8 mouse cellular contexts compared by ENCODE assay signal in genomic region chr2:158794494-158795004, GRCm38 (mm10). TPM values are rescaled to one million over a fixed set of nuclear protein-coding genes. Genes with fewer than 3 reads are reported as not detected.
DNase-seq lines count a peak whose midpoint lies in the region; ATAC-seq and TF ChIP-seq lines count a peak whose summit lies in the region.

Gene Dhx35, plus strand, starts transcription at chr2:158794807.

- peak; percentile 97 for ATAC-seq in common myeloid progenitor, adult 5-6 weeks (replicated peaks; ENCODE audit: low read depth, poor library complexity, severe bottlenecking)
- ATAC-seq in hindbrain, postnatal 0 days: peak; percentile 99
- peak; percentile 95 for ATAC-seq in megakaryocyte, adult 5-6 weeks (ENCODE audit: poor library complexity, severe bottlenecking)

- H3K27ac ChIP-seq in gastrocnemius, adult 2 months: peak within 1 kb of the TSS; percentile 93
- peak within 1 kb of the TSS; percentile 88 for H3K27ac ChIP-seq in hindbrain, postnatal 0 days
- peak within 1 kb of the TSS; percentile 84 for H3K27ac ChIP-seq in left cerebral cortex, adult 2 months

- peak within 1 kb of the TSS; percentile 93 for H3K4me2 ChIP-seq in hindbrain, postnatal 0 days (ENCODE audit: low read depth, low read length)

- TF ChIP-seq CTCF in gastrocnemius, adult 2 months (IDR thresholded peaks at IDR 0.05): no peak
- no peak for TF ChIP-seq CTCF in hindbrain, postnatal 0 days (IDR thresholded peaks at IDR 0.05; ENCODE audit: low read depth)
- no peak for TF ChIP-seq CTCF in left cerebral cortex, adult 2 months (IDR thresholded peaks at IDR 0.05)

- WGBS in hindbrain, postnatal 0 days: 1% methylated on average over 31 of the region's 33 CpGs

- H3K4me1 ChIP-seq in hindbrain, postnatal 0 days (ENCODE audit: insufficient read depth, low read length): peaks cover 7% of the 10 kb centered on the region

- no peaks in the 10 kb centered on the region for H3K9me3 ChIP-seq in hindbrain, postnatal 0 days (ENCODE audit: low read length)

- peak; percentile 99 for DNase-seq in ZHBTc4 (ENCODE audit: low read depth, low spot score)
- DNase-seq in gastrocnemius, adult 2 months: peak; percentile 96
- DNase-seq in hindbrain, postnatal 0 days (ENCODE audit: low spot score): peak; percentile 97
- DNase-seq in left cerebral cortex, adult 2 months (ENCODE audit: extremely low spot score in 1 of 2, low spot score in 2 of 2): peak; percentile 88 to 94
- peak; percentile 95 to 96 for DNase-seq in right cerebral cortex, adult 2 months (ENCODE audit: low spot score in 2 of 2)
- DNase-seq in urinary bladder, postnatal 14 days (ENCODE audit: low spot score): peak; percentile 93

- no peaks in the 10 kb centered on the region for H3K36me3 ChIP-seq in hindbrain, postnatal 0 days (ENCODE audit: insufficient read depth, low read length)

- H3K27me3 ChIP-seq in hindbrain, postnatal 0 days (ENCODE audit: insufficient read depth, low read length): no peaks in the 10 kb centered on the region

- intact Hi-C loops in gastrocnemius, adult 2 months (cut with DNase I): loop anchor here (1.0 kb wide), 1 partner anchor 24 kb away; no protein-coding TSS in a partner anchor
- intact Hi-C loops in left cerebral cortex, adult 2 months (cut with DNase I): loop anchor here (2.0 to 10.0 kb wide), 2 partner anchors 26 to 1800 kb away; partner anchors contain the start of gene Fam83d

- peak within 1 kb of the TSS; percentile 99 for H3K4me3 ChIP-seq in gastrocnemius, adult 2 months
- peak within 1 kb of the TSS; percentile 80 for H3K4me3 ChIP-seq in hindbrain, postnatal 0 days (ENCODE audit: low read length)
- peak within 1 kb of the TSS; percentile 95 for H3K4me3 ChIP-seq in left cerebral cortex, adult 2 months

- peak within 1 kb of the TSS; percentile 72 for H3K9ac ChIP-seq in hindbrain, postnatal 0 days (replicated peaks; ENCODE audit: low read length)

RNA-seq across cellular contexts. Expression of gene Dhx35, which starts in this region (rescaled TPM):
- total RNA-seq in common myeloid progenitor, adult 5-6 weeks (2017): 16.7 and 17.6 TPM in 2 replicates
- 10 to 100 TPM; 10.4 to 11.4 TPM for total RNA-seq in gastrocnemius, adult 2 months (2021)
- 23.8 and 30.7 TPM in 2 replicates for total RNA-seq in hindbrain, postnatal 0 days (2014; rRNA removed)
- polyA plus RNA-seq in hindbrain, postnatal 0 days (2015; fragmentation: Nextera tagmentation; extraction: Ambion mirVana): 10.0 and 10.8 TPM in 2 replicates
- total RNA-seq in left cerebral cortex, adult 2 months (2021): 10 to 100 TPM; 20.6 to 20.9 TPM
- total RNA-seq in megakaryocyte, adult 5-6 weeks (2015): 8.4 and 12.4 TPM in 2 replicates
- total RNA-seq in megakaryocyte, adult 5-6 weeks (2017): 10.2 and 10.4 TPM in 2 replicates

Comparison
In these comparisons a context has a peak if more than half of its experiments do, and no peak if none do; other contexts are left out.
1. Peak in every context shown above with its lines: DNase-seq, ATAC-seq, H3K4me3 ChIP-seq and H3K27ac ChIP-seq.